Mouse (Mus musculus): Measurements from ENCODE around the gene Gltpd2. TPM values are rescaled to one million over a fixed set of nuclear protein-coding genes. Genes with fewer than 3 reads are reported as not detected.
"Not testable (repeated sequence)": the region's sequence is repeated elsewhere in the genome, so short reads cannot be mapped to it uniquely, and the experiment has no call there.

The Gltpd2 gene
- polyA plus RNA-seq, 1 experiment from 2014 or later: 0.68 TPM

DNA sequence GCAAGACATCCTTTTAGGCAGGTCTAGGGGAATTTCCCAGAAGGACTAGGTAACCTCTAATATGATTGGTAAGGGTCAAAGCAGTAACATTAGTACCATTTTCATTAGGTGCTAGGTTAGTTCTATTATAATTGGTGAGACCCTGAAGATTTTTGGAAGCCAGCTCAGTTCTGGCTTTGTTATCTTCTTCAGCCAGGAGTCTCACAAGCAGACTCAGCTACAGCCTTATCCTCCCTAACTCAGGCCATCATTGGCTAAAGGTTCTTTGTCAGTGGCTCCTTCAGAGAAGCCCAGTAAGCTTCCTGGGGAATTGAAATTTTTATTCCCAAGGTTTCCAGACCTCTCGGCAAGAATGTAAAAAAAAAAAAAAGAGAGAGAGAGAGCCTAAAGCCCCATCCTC is 560 bp upstream of the Gltpd2 start:
- H3K4me1 ChIP-seq (replicated peaks): peaks cover 10% of the 10 kb centered on the region; the same call in 1 of the 2 replicates
- ATAC-seq (ENCODE audit: insufficient number of reproducible peaks, insufficient read depth, low FRiP score, low TSS enrichment, low read depth): no peak
- no peaks in the 10 kb centered on the region for H3K36me3 ChIP-seq
- H3K9me3 ChIP-seq: no peaks in the 10 kb centered on the region
- H3K4me2 ChIP-seq: no peak overlapping the region
- H3K27me3 ChIP-seq: peaks cover 11% of the 10 kb centered on the region
- H3K4me3 ChIP-seq (replicated peaks): no peak overlapping the region
- 67% methylated on average over 1 of the region's 1 CpGs for WGBS
- no peak overlapping the region for H3K27ac ChIP-seq
- H3K9ac ChIP-seq (replicated peaks): no peak overlapping the region

DNA sequence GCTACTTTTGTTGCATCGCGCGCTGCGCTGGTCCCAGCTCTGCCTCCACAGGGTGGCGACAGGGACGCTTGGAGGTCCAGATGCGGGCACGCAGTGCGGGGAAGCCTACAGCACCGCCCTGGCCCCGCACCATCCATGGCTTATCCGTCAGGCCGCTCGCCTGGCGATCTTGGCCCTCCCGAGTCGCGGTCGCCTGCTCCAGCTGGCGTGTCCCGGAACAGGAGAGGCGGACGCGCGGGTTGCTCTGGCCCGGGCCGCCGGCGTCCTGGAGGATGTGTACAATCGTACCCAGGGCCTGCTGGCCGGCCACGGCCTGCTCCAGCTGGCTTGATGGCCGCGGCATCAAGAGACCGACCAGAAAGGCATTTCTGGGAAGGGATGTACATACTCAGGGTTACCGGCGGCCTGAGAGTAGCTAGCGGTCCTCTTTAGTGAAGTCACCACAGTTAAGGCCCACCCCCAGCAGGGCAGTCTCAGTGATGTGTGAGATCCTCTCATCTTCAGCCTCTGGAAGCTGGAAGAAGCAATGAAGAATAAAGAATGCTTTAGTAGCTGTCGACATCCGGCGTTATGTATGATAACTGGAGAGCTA is 1.3 kb downstream of the Gltpd2 start:
- 11% methylated on average over 41 of the region's 41 CpGs for WGBS
- Histone ChIP-seq H3K9ac (replicated peaks) (peak overlapping the region; percentile 63), H3K4me1 (replicated peaks) (peaks cover 10% of the 10 kb centered on the region; the same call in 1 of the 2 replicates), H3K4me3 (replicated peaks) (peak overlapping the region; percentile 31), H3K4me2 (peak overlapping the region; percentile 57), H3K27me3 (peaks cover 11% of the 10 kb centered on the region), H3K9me3 (no peaks in the 10 kb centered on the region), H3K36me3 (no peaks in the 10 kb centered on the region), H3K27ac (peak overlapping the region; percentile 70; the same call in 1 of the 2 replicates)
- ATAC-seq (ENCODE audit: insufficient number of reproducible peaks, insufficient read depth, low FRiP score, low TSS enrichment, low read depth): 0 out of 2 replicates have a peak, but pooled peaks have one; percentile 33

DNA sequence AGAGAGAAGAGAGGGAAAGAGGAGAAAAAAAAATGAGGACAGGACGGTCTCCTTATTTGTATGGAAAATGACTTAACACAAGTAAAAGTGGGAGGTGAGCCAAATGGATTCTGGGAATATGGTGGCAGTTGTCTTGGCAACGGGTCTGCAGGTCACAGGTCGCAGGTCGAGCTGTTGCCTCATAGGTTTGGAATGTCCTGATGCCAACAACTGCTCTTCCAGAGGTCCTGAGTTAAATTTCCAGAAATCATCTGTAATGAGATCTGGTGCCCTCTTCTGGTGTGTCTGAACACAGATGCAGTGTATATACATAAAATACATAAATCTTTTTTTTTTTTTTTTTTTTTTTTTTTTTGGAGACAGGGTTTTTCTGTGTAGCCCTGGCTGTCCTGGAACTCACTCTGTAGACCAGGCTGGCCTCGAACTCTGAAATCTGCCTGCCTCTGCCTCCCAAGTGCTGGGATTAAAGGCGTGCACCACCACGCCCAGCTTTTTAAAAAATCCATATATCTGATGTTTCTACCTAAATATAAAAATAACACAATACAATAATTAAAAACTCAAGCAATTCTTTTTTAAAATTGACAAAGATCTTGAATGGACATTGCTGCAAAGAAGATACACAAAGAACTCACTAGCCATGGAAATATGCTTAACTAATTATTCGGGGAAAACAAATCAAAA is 4.5 kb downstream of the Gltpd2 start:
- Histone ChIP-seq H3K4me1 (replicated peaks) (peaks cover 18% of the 10 kb centered on the region), H3K27me3 (peaks cover 11% of the 10 kb centered on the region), H3K36me3 (peaks cover 24% of the 10 kb centered on the region)
- not testable (repeated sequence) for H3K27ac ChIP-seq; H3K4me3 ChIP-seq (replicated peaks); H3K9me3 ChIP-seq; H3K4me2 ChIP-seq; H3K9ac ChIP-seq (replicated peaks); ATAC-seq (ENCODE audit: insufficient number of reproducible peaks, insufficient read depth, low FRiP score, low TSS enrichment, low read depth)
- WGBS: 88% methylated on average over 8 of the region's 8 CpGs

DNA sequence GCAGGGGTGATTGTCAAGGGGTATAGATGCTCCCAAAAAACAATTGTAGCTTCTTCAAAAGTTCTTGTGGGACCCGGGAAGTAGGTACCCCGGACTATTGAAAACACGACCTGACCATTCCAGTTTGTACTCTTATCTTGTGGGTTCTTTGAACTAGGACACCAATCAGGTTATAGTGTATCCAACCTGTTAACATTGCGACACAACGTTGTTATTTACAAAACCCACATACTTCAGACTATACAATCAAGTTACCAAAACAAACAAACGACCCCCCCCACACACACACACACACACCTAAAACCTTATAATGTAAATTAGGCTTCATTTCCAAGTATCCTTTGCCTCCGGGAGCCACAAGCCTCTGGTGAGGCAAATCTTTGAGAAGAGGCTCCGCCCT is 5.8 kb downstream of the Gltpd2 start:
- WGBS: 7% methylated on average over 8 of the region's 8 CpGs
- peak; percentile 41 for ATAC-seq (ENCODE audit: insufficient number of reproducible peaks, insufficient read depth, low FRiP score, low TSS enrichment, low read depth)
- Histone ChIP-seq H3K27me3 (peaks cover 9% of the 10 kb centered on the region), H3K36me3 (peaks cover 32% of the 10 kb centered on the region), H3K9me3 (no peaks in the 10 kb centered on the region), H3K4me3 (replicated peaks) (peak overlapping the region; percentile 71), H3K4me1 (replicated peaks) (peaks cover 15% of the 10 kb centered on the region), H3K9ac (replicated peaks) (no peak overlapping the region), H3K27ac (no peak overlapping the region), H3K4me2 (peak overlapping the region; percentile 51)

DNA sequence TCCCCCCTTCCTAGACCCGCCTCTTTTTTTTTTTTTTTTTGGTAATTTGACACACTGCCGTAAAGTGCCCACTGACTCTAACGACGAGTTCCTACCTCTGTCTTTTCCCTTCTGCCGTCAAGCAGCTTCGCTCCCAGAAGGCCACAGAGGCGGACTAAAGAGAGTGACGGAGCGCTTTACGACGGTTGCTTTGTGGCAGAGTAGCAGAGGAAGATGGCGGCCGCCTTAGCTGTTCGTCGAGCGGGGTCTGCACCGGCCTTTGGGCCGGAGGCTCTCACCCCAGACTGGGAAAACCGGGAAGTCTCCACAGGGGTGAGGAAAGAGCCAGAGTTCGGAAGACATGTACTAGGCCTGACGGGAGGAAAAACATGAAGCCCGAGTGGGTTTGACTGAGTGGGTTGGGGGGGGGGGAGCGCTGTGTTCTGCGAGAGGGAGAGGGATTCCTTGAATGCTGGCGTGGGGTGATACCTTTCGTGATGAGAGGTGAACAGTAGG is 6.2 kb downstream of the Gltpd2 start, which contains the start of gene Psmb6:
Psmb6 (plus strand) TSS at position 184 of the 495 bp plus-strand sequence.
- Histone ChIP-seq H3K27me3 (peaks cover 4% of the 10 kb centered on the region), H3K9ac (replicated peaks) (peak within 1 kb of the TSS; percentile 72), H3K4me3 (replicated peaks) (peak within 1 kb of the TSS; percentile 71), H3K27ac (peak within 1 kb of the TSS; percentile 41; the same call in 1 of the 2 replicates), H3K4me1 (replicated peaks) (peaks cover 11% of the 10 kb centered on the region), H3K4me2 (peak within 1 kb of the TSS; percentile 76), H3K36me3 (peaks cover 32% of the 10 kb centered on the region), H3K9me3 (no peaks in the 10 kb centered on the region)
- peak; percentile 94 for ATAC-seq (ENCODE audit: insufficient number of reproducible peaks, insufficient read depth, low FRiP score, low TSS enrichment, low read depth)
- under 1% methylated on average over 24 of the region's 26 CpGs for WGBS

DNA sequence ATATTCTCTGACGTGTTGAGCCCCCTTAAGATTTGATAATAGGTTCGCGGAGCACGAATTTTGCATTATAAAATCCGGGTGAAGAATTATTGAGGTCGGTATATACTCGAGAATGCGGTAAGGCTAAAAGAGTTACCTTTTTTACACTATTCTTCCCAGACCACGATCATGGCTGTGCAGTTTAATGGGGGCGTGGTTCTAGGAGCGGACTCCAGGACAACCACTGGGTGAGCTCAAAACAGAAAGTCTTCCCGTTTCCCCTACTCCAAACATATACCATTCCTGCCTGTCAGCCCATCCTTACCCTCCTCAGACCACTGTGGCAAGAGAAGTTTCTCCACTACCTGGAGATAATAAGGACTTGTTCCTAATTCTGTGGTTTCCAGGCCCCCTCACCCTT is 6.7 kb downstream of the Gltpd2 start:
- peak overlapping the region; percentile 41; the same call in 1 of the 2 replicates for H3K27ac ChIP-seq
- WGBS: 2% methylated on average over 12 of the region's 12 CpGs
- peak overlapping the region; percentile 71 for H3K4me3 ChIP-seq (replicated peaks)
- H3K4me2 ChIP-seq: peak overlapping the region; percentile 76
- 0 out of 2 replicates have a peak, but pooled peaks have one; percentile 15 for ATAC-seq (ENCODE audit: insufficient number of reproducible peaks, insufficient read depth, low FRiP score, low TSS enrichment, low read depth)
- peak overlapping the region; percentile 72 for H3K9ac ChIP-seq (replicated peaks)
- H3K9me3 ChIP-seq: no peaks in the 10 kb centered on the region
- peaks cover 32% of the 10 kb centered on the region for H3K36me3 ChIP-seq
- no peaks in the 10 kb centered on the region for H3K27me3 ChIP-seq
- H3K4me1 ChIP-seq (replicated peaks): peaks cover 8% of the 10 kb centered on the region

DNA sequence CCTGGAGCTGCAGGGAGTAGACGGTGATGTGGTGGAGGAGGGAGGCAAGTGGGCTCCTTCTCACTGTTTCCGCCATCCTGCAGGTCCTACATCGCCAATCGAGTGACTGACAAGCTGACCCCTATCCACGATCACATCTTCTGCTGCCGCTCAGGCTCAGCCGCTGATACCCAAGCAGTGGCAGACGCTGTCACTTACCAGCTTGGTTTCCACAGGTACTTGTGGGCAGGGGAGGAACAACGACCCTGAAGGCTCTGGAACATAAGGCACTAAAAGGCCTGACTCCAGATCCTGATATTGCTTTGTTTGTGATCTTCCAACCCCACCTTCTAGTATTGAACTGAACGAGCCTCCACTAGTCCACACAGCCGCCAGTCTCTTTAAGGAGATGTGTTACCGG is 7.2 kb downstream of the Gltpd2 start:
- 90% methylated on average over 12 of the region's 12 CpGs for WGBS
- H3K36me3 ChIP-seq: peaks cover 32% of the 10 kb centered on the region
- H3K9me3 ChIP-seq: no peaks in the 10 kb centered on the region
- peaks cover 8% of the 10 kb centered on the region for H3K4me1 ChIP-seq (replicated peaks)
- H3K27me3 ChIP-seq: no peaks in the 10 kb centered on the region
- peak overlapping the region; percentile 71 for H3K4me3 ChIP-seq (replicated peaks)
- H3K4me2 ChIP-seq: peak overlapping the region; percentile 76
- peak overlapping the region; percentile 72 for H3K9ac ChIP-seq (replicated peaks)
- H3K27ac ChIP-seq: no peak overlapping the region
- no peak for ATAC-seq (ENCODE audit: insufficient number of reproducible peaks, insufficient read depth, low FRiP score, low TSS enrichment, low read depth)

DNA sequence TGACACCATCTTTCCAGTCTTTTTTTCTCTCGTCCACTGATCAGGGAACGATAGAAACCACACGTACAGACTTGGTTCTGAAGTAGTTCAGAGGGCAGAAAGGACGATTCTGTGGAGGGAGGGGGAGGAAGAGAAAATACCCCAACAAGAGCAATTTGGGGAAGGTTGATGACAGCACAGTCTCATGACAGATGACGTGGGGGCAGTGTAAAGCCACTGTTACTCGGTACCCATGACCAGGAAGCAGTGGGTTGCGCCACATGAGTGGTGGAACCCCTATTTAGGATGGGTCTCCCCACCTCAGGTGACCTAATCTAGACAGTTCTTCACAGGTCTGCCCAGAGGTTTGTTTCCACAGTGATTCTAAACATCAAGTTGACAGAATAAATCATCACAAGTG is 9.6 kb downstream of the Gltpd2 start:
- Histone ChIP-seq H3K4me3 (replicated peaks) (no peak overlapping the region), H3K9ac (replicated peaks) (no peak overlapping the region), H3K27ac (no peak overlapping the region), H3K36me3 (peaks cover 32% of the 10 kb centered on the region), H3K4me1 (replicated peaks) (peaks cover 8% of the 10 kb centered on the region), H3K9me3 (no peaks in the 10 kb centered on the region), H3K4me2 (no peak overlapping the region), H3K27me3 (no peaks in the 10 kb centered on the region)
- ATAC-seq (ENCODE audit: insufficient number of reproducible peaks, insufficient read depth, low FRiP score, low TSS enrichment, low read depth): no peak
- WGBS: 91% methylated on average over 7 of the region's 7 CpGs

DNA sequence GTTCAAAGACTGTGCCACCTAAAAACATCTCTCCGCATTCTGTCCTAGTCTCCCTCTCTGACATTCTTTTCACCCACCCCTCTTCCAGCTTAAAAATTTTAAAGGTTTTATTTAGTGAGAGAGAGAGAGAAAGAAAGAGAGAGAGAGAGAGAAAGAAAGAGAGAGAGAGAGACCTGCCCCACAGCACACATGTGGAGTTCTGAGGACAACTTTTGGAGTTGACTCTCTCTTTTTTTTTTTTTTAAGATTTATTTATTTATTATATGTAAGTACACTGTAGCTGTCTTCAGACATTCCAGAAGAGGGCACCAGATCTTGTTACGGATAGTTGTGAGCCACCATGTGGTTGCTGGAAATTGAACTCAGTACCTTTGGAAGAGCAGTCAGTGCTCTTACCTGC is 12.1 kb downstream of the Gltpd2 start:
- not testable (repeated sequence) for H3K9me3 ChIP-seq; H3K4me3 ChIP-seq (replicated peaks); H3K27ac ChIP-seq; H3K4me1 ChIP-seq (replicated peaks); H3K4me2 ChIP-seq; H3K9ac ChIP-seq (replicated peaks); ATAC-seq (ENCODE audit: insufficient number of reproducible peaks, insufficient read depth, low FRiP score, low TSS enrichment, low read depth); H3K27me3 ChIP-seq
- peaks cover 31% of the 10 kb centered on the region for H3K36me3 ChIP-seq
- 77% methylated on average over 2 of the region's 2 CpGs for WGBS

DNA sequence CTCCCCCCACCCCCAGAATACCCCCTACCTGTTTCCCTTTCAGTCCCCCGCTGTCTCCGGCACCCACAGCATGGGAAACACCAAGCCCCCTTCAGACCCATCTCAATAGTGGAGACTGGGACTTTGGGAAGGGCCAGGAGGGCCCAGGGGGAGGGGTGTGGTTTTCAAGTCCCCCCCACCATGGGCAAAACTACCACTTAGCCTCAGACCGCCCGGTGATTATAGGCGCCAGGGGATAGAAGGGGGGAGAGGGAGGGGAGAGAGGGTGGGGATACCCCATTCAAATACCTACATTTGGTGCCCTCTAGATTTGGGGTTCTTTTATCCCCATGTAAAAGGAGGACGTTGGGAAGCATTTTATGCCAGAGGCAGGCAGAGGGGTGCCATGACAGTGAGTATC is 13.8 kb downstream of the Gltpd2 start, which contains the start of gene Gm40193:
Gm40193 (minus strand) TSS at position 101 of the 400 bp plus-strand sequence.
- H3K4me2 ChIP-seq: no peak within 1 kb of the TSS
- no peak for ATAC-seq (ENCODE audit: insufficient number of reproducible peaks, insufficient read depth, low FRiP score, low TSS enrichment, low read depth)
- no peaks in the 10 kb centered on the region for H3K4me1 ChIP-seq (replicated peaks)
- H3K27me3 ChIP-seq: no peaks in the 10 kb centered on the region
- H3K9me3 ChIP-seq: no peaks in the 10 kb centered on the region
- no peak within 1 kb of the TSS for H3K4me3 ChIP-seq (replicated peaks)
- H3K36me3 ChIP-seq: peaks cover 13% of the 10 kb centered on the region
- H3K9ac ChIP-seq (replicated peaks): no peak within 1 kb of the TSS
- H3K27ac ChIP-seq: no peak within 1 kb of the TSS
- 70% methylated on average over 6 of the region's 6 CpGs for WGBS

DNA sequence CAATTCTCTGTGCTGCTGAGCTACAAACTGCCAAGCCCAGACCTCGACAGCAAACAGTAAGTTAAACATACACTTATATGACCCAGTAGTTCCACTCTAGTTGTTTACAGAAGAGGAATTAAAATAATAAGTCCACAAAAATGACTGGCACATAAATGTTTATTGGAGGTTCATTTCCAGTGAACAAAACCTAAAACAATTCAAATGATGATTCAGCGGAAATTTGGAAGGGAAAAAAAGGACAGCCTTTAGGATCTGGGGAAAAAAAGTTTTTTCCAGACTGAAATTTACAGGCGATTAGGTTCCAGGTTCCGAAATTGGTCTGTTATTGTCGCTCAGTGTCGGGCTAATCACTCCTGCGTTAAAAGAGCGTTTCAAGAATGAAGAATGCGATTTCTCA is 20.4 kb downstream of the Gltpd2 start:
- Histone ChIP-seq H3K27me3 (peaks cover 54% of the 10 kb centered on the region), H3K9ac (replicated peaks) (peak overlapping the region; percentile 72; the same call in 1 of the 2 replicates)

More for the DNA sequence above, 20.4 kb downstream of the Gltpd2 start:
- Histone ChIP-seq H3K4me1 (replicated peaks) (no peaks in the 10 kb centered on the region), H3K27ac (no peak overlapping the region), H3K4me3 (replicated peaks) (peak overlapping the region; percentile 61), H3K4me2 (peak overlapping the region; percentile 92), H3K36me3 (no peaks in the 10 kb centered on the region), H3K9me3 (no peaks in the 10 kb centered on the region)
- no peak for ATAC-seq (ENCODE audit: insufficient number of reproducible peaks, insufficient read depth, low FRiP score, low TSS enrichment, low read depth)
- 16% methylated on average over 9 of the region's 9 CpGs for WGBS
